Mouse (Mus musculus) spleen, adult 2 months (tissue): Measurements from ENCODE around the gene Stxbp5l. TPM values are rescaled to one million over a fixed set of nuclear protein-coding genes. Genes with fewer than 3 reads are reported as not detected.

Experiments used
- DNase-seq, 2 experiments: peaks; one replicate each; pipeline versions ENCODE4 v3.0.0 to v3.0.0-alpha.2; 2012 to 2021; ENCODE audit warnings: low spot score in 2 of 2, low read depth in 1 of 2
- H3K27ac ChIP-seq: fragments of 200-500 bp; 2 replicates; pipeline ENCODE4 v1.5.1; 2012; ENCODE audit warnings: low read length, inconsistent platforms; ENCODE audit not compliant: insufficient read depth
- H3K27me3 ChIP-seq: fragments of 200-500 bp; 2 replicates; pipeline ENCODE4 v1.6.1; 2012; ENCODE audit warnings: mild to moderate bottlenecking, moderate library complexity, low read length, inconsistent platforms; ENCODE audit not compliant: control insufficient read depth, insufficient read depth
- H3K36me3 ChIP-seq: fragments of 200-500 bp; 2 replicates; pipeline ENCODE4 v1.6.1; 2012; ENCODE audit warnings: mild to moderate bottlenecking, low read length, inconsistent platforms; ENCODE audit not compliant: control insufficient read depth, insufficient read depth
- H3K4me1 ChIP-seq: fragments of 200-500 bp; 2 replicates; pipeline ENCODE4 v1.6.1; 2011; ENCODE audit warnings: inconsistent platforms; ENCODE audit not compliant: control insufficient read depth, insufficient read depth, insufficient read length
- H3K4me3 ChIP-seq: fragments of 200-500 bp; 2 replicates; pipeline ENCODE4 v1.5.1; 2011; ENCODE audit warnings: mild to moderate bottlenecking, inconsistent platforms; ENCODE audit not compliant: insufficient read depth, insufficient read length; ENCODE audit errors: extremely low read depth
- CTCF ChIP-seq: fragments of 200-500 bp; IDR thresholded peaks from 2 replicates; pipeline ENCODE4 v1.5.1; 2011; ENCODE audit warnings: mild to moderate bottlenecking, inconsistent platforms; ENCODE audit not compliant: insufficient read depth, insufficient read length, insufficient replicate concordance; ENCODE audit errors: extremely low read depth
- POLR2A ChIP-seq: fragments of 200-500 bp; IDR thresholded peaks from 2 replicates; pipeline ENCODE4 v1.6.1; 2011; ENCODE audit warnings: low read depth, low read length, inconsistent platforms
- WGBS: fragments of 180-500 bp; shearing (Covaris S2); methylation state at CpG from one replicate; pipeline ENCODE4 v1.1.7; 2018; 5-methylcytosine and 5-hydroxymethylcytosine counted together
- polyA plus RNA-seq: library from polyadenylated mRNA; depleted of rRNA; stranded (reverse); fragments of >200 nt; gene quantifications from 2 replicates; pipeline ENCODE4 v1.2.3, GENCODE M21; 2012; rRNA removed

Stxbp5l gene
- polyA plus RNA-seq, 1 experiment: not detected

DNA sequence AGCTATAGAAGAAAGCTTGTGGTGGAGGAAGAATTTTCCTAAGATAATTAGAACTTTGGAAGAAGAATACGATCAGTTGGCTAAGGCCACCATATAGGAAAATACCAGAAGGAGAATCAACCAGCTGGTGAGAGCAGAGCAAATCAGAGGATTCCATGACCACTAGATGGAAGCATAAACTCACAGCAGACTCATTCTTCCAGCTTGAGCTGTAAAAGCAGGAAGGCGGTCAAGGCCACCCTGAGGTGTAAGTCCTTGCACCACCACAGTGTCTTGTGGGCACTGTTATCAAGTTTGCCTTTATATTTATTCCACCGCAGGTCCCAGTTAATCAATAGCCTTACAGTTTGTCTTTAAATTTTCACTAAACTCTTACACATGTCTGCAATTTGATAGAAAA is 275.5 kb downstream of the Stxbp5l start:
- Histone ChIP-seq H3K36me3 (no peaks in the 10 kb centered on the region), H3K4me3 (no peak overlapping the region), H3K27me3 (no peaks in the 10 kb centered on the region), H3K27ac (no peak overlapping the region), H3K4me1 (no peaks in the 10 kb centered on the region)
- DNase-seq: no peak
- no peak for TF ChIP-seq CTCF
- TF ChIP-seq POLR2A: no peak
- WGBS: 31% methylated on average over 3 of the region's 3 CpGs

DNA sequence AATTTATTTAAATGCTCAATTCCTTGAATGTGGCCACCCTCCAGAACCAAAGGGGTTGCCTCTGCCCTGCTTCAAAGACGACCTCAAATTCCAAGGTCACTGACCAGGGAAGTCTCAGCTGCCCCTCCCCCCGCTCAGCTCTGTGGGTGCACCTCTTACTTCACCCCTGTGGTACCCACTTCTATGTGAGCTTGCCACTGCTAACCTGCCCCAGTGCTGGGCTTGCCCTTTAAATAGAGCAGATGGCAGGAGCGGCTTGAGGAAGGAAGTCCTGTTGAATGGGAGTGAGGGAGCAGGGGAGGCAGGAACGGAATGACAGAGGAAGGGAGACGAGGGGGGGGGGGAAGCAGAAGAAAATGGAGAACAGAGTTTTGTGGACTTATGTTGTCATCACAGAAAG is 276.0 kb downstream of the Stxbp5l start:
- 24% methylated on average over 5 of the region's 5 CpGs for WGBS
- Histone ChIP-seq H3K4me3 (no peak overlapping the region), H3K27ac (no peak overlapping the region), H3K4me1 (no peaks in the 10 kb centered on the region), H3K27me3 (no peaks in the 10 kb centered on the region), H3K36me3 (no peaks in the 10 kb centered on the region)
- no peak for DNase-seq
- TF ChIP-seq CTCF (no peak), POLR2A (no peak)

DNA sequence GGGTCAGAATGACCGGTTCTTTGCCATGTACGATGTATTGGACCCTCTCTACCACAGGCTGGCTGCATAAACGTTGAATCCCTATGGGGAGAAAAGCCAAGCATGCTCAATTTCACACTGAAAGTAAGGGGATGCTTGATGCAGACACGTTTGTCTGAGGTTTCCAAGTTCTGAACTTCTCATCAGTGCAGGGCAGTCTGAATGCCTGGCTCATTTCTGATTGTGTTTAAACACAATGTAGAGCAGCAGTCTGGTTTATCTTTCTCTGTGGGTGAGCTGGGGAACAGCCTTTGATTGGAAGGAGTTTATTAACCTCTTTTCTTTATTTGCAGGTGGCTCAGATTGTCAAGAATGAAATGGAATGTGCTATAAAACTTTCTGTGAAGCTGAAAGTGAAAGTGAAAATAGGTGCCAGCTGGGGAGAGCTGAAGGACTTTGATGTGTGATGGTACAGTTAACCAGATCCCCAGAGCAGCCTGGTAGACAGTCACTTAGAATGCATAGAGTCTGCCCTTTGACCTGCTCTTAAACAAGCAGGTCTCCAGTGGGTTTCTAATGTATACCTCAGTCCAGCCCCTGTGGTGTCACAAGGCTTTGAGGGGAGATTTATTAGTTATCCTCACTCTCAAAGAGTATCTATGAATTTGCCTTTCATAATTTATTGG is 290.5 kb downstream of the Stxbp5l start:
- no peaks in the 10 kb centered on the region for H3K27me3 ChIP-seq
- H3K27ac ChIP-seq: peak overlapping the region; percentile 67
- no peak overlapping the region for H3K4me3 ChIP-seq
- WGBS: 66% methylated on average over 4 of the region's 4 CpGs
- no peaks in the 10 kb centered on the region for H3K36me3 ChIP-seq
- no peak for TF ChIP-seq POLR2A
- no peak for TF ChIP-seq CTCF
- H3K4me1 ChIP-seq: peaks cover 3% of the 10 kb centered on the region; the same call in 1 of the 2 replicates
- DNase-seq: peak in 1 of 2 experiments; percentile 28

DNA sequence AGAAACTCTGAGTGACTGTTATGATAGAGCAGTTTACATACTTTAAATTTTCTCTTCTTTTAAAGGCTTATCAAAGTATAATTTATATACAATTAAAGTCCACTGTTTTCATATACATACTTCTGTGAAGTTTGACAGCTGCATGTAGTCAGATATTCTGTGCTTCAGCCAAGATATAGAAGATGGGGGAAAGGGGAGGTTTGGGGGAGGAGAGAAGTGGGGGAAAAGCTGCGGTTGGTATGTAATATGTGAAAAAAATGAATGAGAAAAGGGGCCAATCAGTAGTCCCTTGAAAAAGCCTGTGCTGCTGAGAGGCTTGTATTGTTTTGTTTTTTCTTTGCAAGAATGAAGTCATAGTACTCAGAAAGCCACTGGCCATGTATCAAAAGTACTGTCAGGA is 295.1 kb downstream of the Stxbp5l start:
- WGBS: 90% methylated on average over 1 of the region's 1 CpGs
- peaks cover 3% of the 10 kb centered on the region; the same call in 1 of the 2 replicates for H3K4me1 ChIP-seq
- no peak for DNase-seq
- H3K27ac ChIP-seq: no peak overlapping the region
- TF ChIP-seq POLR2A (no peak), CTCF (no peak)
- no peak overlapping the region for H3K4me3 ChIP-seq
- no peaks in the 10 kb centered on the region for H3K27me3 ChIP-seq
- peaks cover 3% of the 10 kb centered on the region; the same call in 1 of the 2 replicates for H3K36me3 ChIP-seq

DNA sequence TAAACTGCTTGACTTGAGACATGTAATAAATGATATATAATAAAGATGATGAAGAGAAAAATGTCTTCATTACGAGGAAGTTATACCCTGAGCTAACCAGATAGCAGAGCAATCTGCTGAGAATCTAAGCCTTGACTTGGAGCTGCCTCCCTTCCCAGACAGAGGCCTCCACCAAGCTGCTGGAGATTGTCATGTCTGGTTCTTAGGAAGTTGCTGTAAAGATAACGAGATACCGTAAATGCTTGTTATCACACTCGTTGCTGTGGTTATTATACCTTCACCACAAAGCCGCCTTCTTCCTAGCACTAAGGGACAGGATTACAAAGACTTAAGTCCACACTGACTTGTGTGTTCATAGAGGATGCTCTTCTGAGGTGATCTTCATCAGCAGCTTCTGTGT is 312.4 kb downstream of the Stxbp5l start:
- Histone ChIP-seq H3K4me3 (no peak overlapping the region), H3K27ac (no peak overlapping the region), H3K36me3 (peaks cover 1% of the 10 kb centered on the region; the same call in 1 of the 2 replicates), H3K27me3 (no peaks in the 10 kb centered on the region), H3K4me1 (no peaks in the 10 kb centered on the region)
- no peak for TF ChIP-seq CTCF
- TF ChIP-seq POLR2A: no peak
- WGBS: 77% methylated on average over 5 of the region's 5 CpGs
- DNase-seq: no peak

Other genes starting within 250 kb of the Stxbp5l start
- 3.4 and 3.7 TPM in 2 replicates for gene Gtf2e1, start 154.8 kb upstream of the Stxbp5l start, polyA plus RNA-seq
- 0.83 and 0.94 TPM in 2 replicates for gene Rabl3, start 154.9 kb upstream of the Stxbp5l start, polyA plus RNA-seq
- 0.08 and 0.09 TPM in 2 replicates for gene Hgd, start 195.2 kb upstream of the Stxbp5l start, polyA plus RNA-seq